Mouse (Mus musculus) right cerebral cortex, adult 2 months (tissue): ENCODE data around the gene Ptrhd1.
"Not testable (repeated sequence)": the region's sequence is repeated elsewhere in the genome, so short reads cannot be mapped to it uniquely, and the experiment has no call there.

ENCODE experiments used
- DNase-seq, 2 experiments: peaks; one replicate each; pipeline ENCODE4 v3.0.0; 2021 to 2022; ENCODE audit warnings: low spot score in 2 of 2

Gene Ptrhd1

DNA sequence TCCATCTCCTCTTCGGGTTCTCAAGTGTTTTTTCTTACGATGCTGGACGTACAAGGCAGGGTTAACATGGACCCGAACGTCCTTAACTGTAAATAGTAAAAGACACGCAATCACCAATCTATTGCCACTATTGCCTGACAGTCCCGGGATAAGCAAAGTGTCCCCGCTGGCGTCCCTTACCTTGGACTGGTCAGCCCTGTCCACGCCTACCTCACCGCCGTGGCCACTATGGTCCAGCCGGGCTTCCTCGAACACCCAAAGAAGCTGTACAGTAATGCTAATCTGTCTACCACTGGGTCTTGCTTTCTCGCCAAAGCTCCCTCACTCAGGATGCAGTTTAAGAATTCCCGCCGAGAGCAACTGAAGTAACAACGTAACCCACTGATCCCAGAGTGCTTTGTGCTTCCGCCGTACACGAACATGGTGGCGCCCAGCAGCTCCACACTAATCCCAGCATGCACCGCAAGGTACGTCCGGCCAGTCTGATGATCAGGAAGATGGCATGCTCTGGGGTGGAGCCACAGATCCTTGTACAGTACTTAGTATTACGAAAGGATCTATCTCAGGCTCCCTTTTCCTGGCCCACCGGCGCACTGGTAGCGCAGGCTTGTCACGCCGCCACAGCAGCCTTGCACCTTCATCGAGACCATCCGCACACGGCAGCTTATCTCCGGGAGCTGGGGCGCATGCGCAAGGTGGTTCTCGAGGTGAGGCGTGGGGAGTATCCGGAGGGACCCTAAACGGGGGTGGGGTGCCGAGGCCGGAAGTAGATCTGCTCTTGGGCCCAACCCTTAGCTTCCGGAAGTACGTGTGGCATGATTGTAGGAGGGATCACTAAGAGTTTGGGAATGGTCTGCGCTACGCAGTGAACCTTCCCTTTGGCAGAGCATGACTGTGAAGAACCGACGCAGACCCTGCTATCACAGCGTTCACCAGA is at the start of gene Ptrhd1, which contains the start of gene Cenpo:
Gene Ptrhd1 (plus strand): TSS at position 456 of the 937 bp plus-strand sequence.
Gene Cenpo (minus strand): TSS at position 723 of the 937 bp plus-strand sequence.
- peak; percentile 96 to 99 for DNase-seq

DNA sequence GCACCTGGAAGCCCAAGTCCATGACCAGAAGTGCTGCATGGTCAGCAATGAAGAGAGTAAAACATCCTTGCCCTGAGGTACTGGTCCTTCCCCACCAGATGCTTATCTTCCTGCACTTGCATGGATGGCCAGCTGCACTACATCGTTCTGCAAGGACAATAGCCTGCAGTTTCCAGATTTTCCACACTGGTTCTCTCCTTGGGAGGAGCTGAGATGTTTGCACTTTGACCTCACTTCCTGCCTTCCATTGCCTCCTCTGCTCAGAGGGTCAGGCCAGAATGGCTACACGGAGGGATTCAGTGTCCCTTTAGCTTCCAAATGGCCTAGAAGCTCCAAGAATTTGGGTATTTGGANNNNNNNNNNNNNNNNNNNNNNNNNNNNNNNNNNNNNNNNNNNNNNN is 49.2 kb upstream of the Ptrhd1 start:
- DNase-seq: no peak

DNA sequence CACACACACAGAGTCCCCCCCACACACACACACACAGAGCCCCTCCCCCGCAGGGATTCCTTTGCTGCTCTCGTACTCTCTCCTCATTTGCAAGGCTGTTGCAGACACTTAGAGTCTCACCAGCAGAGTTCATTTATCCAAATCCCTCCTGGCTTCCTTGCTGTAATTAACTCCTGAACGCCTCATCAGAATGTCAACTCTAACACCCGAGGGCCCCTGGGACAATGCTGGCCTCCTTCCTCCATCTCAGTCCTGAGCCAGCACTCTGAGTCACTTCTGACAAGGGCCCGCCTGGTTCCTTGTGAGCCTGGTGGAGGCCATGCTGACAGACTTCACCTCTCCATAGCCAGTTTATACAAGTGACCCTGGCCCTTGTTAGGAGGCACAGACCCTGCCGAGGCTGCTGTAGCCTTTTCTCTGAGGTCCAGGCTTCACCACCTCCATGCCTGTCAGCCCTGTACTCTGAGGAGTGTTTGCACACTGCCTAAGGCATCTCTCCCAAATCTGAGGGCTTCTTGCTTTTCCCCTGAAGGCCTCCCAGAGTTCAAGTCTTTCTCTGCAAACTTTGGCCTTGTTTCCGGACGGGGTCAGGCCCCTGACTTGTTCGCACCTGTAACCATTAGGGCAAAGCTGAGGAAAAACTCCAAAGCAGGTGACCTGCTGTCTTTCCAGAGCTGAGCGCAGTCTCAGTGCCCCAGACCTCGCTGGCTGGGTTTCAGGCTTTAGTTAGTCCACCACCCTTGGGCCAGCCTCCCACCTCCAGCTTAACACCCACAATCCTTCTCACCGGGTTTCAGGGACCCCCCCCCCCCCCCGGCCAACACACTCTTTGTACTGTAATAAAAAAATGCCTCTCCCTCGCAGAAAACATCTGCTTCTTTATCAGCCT is 45.4 kb upstream of the Ptrhd1 start:
- no peak for DNase-seq

DNA sequence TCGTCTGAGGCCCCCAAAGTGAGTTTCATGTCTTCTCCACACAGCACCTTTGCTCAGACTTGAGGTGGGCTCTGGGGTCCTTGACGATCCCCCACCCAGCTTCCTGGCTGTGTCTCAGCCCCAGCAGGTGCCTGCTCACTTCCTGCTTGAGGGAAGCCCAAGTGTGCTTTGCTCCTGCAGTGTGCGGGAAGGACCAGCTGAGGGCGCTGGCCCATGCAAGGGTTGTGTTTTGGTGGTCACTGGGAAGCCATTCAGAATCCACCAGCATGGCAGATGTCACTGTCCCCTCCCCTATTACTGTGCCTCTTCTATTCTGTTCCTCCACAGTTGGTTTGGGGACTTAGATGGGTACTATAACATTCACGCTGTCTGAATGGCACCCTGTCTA is 44.8 kb upstream of the Ptrhd1 start:
- no peak for DNase-seq

DNA sequence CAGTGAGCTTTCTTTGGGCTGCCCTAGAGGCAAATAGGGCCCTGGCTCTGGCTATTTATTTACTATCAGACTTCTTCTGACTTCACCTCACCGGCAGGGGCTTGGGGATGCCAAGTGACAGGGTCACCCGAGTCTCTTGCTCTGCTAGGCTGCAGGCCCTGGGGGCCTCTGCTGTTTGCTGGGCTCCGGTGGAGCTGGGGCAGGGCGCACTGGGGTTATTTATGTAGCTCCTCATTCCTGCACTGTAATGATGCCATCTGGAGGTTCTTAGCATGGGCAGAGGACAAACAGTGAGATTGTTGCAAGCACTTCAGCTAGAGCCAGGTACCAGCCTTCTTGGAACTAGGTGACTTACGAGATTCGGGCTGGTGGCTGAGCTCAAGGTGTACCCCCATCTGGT is 41.3 kb upstream of the Ptrhd1 start:
- DNase-seq: no peak

DNA sequence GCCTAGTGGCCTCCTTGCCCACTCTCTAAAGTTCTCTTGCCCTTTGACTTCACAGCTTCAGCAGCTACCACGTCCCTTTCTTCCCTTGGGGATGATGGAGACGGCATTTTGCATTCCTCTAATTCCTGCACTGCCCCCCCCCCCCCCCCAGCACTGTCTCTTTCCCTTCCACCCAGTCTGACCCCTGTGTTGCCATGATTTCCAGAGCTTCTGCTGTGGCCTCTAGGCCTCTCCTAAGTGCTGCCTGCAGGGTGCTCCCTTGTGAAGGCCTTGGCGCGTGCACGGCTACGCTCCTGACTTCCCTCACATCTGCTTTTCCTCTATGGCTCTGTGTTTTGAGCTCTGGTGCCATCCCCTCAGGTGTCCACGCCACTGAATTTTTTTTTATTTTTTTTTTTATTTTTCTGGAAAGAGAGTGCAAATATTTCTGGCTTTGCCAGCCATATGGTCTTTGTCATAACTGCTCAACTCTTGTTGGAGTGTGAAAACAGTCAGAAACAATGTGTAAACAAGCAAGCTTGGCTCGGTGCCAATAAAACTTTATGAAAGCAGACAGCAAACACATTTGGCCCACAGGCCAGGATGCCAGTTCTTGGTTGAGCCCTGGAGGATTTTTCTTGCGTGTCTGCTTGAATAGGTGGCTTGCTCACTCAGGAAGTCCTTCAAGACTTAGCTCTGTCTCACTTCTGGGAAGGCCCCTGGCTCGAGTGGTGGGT is 40.6 kb upstream of the Ptrhd1 start:
- DNase-seq: no peak

DNA sequence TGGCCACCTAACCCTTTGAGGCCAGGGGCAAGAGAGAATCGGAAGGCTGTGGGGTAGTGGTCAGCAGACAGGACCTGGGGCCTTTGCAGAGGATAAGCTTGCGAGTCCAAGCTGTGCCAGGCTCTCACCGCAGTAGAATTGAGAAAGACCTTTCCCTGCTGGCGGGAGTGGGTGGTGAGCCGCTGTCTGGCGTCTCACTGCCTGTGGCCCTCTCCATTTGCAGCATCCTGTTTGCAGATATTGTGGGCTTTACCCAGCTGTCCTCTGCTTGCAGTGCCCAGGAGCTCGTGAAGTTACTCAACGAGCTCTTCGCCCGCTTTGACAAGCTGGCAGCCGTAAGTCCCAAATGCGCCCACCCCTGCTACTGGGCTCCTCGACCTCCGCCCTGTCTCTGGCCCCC is 39.2 kb upstream of the Ptrhd1 start:
- peak; percentile 47 to 57 for DNase-seq

DNA sequence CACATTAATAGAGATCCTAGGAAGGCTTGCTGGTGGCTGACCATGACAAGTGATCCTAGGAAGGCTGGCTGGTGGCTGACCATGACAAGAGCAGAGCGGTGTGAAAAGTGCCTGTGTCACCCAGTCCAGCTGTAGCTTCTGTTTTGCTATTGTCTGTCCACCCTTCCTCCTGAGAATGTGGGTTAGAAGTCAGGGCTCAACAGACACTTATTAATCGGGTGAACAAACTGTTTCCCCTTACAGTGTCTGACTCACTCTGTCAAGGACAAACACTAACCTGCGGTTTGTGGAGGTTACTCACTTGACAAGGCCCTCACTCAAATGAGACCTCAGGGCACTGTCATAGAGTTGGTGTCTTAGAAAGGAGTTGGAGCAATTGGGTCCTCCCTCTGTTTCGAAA is 35.1 kb upstream of the Ptrhd1 start:
- DNase-seq: no peak

DNA sequence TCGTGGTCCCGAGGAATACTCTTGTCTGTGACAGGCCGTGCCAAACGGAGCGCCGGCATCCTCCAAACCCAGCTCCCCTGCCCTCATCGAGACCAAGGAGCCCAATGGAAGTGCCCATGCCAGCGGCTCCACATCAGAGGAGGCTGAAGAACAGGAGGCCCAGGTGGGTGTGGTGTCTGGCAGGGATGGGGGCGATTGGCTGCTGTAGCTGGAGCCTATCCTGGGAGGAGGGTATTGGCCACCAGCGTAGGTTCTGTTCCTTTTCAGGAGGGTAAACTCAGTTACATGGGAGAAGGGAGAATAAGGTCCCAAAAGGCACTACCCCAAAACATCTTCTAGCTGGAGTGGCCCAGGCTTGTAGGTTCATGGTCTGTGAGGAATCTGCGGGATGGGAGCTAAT is 34.6 kb upstream of the Ptrhd1 start:
- DNase-seq: no peak

DNA sequence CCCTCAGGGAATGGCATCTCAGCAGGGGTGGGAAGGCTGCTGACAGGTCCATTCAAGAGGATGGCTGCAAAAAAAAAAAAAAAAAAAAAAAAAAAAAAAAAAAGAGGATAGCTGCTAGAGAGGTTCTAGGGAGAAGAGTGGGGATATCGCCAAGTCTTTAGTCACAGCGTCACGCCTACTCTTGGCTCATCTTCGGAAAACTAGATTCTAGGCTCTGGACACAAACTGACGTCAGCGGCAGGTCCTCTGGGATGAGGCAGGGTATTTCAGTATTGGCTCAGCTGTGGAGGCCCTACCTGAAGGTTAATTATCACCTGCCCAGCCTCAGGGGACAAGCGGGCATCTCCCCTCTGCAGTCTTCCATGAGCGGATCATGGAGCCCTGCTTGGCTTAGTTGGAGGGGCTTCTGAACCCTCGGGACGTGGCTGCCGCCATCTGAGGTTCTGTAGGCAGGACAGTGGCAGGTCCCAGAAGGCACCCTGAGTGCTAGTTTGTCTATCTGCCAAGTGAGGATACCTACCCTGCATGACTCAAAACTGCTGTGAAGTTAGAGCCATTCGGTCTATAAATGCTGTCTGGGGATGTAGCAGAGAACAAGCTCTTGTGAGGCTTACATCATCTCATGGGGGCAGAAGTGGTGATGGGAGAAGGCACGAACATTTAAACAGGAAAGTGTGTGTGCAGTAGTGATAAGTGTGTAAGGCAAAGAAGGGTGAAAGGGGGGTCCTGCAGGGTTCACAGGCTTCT is 32.2 kb upstream of the Ptrhd1 start:
- DNase-seq: peak; percentile 59 to 65

DNA sequence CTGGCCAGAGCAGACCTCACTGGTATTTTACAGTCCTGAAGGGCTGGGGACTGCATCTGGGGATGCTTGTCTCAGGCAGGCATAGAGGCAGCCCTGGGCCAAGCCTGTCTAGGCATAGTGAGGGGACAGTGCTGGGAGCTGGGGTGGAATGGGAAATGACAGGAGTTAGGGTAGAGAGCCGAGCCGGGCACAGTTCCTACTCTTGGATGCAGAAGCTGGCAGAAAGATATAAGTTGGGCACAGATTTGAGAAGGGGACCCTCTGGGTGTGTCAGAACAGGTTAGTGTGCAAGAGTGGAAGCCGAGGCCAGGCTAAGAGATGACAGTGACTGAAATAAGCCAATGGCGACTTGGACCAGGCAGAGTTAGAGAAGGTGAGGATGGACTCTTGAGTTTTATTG is 31.6 kb upstream of the Ptrhd1 start:
- DNase-seq: no peak

DNA sequence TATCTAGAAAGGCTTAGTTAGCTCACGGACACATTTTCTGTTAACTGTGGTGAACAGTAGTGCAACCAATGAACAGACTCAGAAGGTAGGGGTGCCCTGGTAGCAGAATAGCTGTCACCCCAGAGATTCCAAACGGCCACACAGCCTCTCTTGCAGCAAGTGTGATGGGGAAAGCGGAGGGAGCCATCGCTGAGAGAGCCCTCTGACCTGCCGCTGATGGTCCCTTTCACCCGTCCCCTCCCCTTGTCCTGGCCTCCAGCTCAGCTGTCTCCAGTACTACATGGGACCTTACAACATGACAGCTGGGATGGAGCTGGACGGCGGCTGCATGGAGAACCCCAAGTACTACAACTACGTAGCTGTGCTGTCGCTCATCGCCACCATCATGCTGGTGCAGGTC is 27.7 kb upstream of the Ptrhd1 start:
- DNase-seq: no peak

DNA sequence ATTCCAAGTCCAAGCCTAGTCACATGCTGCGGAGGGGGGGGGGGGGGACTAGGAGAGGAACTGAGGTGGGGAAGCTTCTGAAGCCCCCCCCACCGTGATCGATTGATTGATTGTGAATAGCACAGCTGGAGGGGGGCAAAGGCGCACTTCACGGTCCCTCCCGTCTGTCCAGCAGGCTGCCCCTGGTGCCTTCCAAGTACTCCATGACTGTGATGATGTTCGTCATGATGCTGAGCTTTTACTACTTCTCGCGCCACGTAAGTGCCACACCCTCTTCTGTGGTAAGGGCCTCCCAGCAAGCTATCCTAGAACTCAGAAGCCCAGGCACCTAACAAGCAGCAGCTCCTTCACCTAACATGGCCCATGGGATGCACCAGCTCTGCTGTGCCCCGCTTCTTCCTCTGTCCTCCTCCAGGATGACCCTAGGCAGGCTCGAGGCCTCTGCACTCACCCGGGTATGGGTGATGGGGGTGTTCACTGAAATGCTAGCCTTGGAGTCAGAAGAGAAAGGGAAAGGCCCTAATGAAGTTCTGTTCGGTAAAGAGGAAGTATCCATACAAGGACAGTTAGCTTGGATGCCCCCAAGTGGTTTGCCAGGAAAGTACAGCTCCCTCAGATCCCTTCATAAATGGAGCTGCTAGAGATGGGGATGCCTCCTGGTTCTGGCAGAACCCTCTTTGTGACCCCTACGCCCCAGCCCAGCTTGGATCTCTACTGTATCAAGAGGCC is 25.3 kb upstream of the Ptrhd1 start:
- DNase-seq: peak; percentile 78 to 88

DNA sequence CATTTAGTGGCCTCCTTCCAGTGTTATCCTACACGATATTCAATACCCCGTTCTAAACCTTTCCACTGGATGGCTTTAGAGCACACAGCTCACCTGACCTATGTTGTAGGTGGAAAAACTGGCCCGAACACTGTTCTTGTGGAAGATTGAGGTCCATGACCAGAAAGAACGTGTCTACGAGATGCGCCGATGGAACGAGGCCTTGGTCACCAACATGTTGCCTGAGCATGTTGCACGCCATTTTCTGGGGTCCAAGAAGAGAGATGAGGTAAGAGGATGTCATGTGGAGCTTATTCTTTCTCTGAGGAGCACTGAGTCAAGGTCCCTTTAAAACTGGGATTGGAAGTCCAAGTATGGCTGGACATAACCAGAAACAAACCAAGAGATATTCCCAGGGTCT is 24.6 kb upstream of the Ptrhd1 start:
- DNase-seq: no peak

DNA sequence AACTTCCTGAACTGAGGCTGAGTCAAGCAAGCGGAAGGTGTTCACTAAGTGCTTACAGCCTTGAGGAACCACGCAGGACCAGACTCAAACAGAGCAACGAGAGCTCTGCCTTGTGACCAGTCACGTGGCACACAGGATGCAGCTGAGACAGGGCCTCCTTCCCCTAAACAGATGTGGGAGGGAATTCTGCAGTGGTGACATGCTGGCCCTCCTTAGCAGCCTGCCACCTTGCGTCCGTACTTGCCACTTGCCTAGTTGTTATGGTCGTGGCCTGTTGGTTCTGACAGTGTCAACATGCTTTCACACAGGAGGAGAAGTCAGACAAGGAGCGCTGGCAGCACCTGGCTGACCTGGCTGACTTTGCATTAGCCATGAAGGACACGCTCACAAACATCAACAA is 22.7 kb upstream of the Ptrhd1 start:
- DNase-seq: no peak

DNA sequence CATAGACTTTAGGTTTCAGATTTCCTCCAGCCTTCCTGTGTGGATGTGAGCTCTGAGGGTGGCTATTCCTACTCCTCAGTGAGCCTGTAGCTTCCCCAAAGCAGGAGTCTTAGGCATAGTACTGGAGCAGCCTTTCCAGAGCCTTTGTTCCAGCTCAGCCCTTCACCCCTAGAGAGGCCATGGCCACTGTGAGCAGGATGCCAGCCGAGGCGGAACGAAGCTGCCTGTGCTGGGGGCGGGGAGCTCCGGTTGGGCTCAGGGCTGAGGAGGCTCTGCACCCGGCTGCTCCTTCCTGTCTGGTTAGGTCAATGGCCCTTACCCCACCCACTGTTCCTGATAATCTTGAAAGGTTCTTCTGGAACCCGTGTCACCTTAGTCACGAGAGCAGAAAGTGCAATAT is 20.9 kb upstream of the Ptrhd1 start:
- no peak for DNase-seq

DNA sequence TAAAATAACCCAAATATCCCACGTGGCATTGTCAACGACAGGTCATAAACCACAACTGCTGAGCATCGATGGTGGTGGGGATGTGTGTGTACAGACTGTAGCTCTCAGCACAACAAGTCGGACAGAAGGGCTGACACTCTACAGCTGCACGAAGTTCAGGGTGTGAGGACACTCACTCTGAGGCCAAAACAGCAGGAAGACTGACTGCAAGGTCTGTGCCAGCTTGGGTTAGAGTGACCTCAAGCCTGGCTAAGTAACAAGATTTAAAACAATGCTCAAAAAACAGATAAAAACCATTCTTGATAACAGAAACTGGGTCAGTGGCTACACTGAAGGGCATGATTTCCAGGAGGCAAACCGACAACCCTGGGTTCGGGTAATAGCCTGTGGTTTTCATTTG is 3.7 kb upstream of the Ptrhd1 start:
- no peak for DNase-seq

DNA sequence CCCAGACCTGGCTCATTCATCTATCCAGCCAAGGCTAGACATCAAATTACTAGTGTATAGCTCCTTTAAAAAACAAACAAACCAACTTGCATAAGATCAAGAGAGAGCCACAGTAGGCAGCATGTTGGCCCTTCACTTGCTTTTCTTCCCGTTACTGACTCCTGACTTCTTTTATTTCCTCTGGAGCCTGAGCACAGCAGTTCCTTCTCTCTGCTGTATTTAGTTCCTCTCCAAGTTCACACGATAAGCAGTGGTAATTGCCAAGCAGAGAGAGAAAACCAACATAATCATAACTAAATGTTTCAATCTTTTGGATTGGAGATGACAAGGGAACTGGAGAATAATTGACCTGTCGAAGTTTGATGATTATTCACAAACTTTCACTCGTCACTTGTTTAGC is 1.1 kb upstream of the Ptrhd1 start:
- DNase-seq: no peak

DNA sequence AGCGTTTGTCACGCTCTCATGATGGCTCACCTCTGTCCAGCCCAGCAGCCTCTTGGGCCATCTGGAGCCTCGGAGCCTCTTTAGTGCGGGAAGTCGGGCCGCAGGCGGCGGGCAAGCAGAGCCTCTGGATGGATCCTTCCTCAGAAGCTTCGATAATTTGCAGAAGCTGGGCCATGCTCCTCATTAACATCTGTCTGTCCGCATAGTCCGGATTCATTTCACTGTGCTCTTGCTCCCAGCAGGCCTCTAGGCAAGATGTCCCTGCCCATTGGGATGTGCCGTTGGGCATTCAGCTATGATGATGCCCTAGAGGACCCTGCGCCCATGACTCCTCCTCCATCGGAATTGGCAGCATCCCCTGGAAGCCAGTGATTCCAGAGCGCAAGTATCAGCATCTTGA is 3.7 kb downstream of the Ptrhd1 start:
- DNase-seq: no peak

DNA sequence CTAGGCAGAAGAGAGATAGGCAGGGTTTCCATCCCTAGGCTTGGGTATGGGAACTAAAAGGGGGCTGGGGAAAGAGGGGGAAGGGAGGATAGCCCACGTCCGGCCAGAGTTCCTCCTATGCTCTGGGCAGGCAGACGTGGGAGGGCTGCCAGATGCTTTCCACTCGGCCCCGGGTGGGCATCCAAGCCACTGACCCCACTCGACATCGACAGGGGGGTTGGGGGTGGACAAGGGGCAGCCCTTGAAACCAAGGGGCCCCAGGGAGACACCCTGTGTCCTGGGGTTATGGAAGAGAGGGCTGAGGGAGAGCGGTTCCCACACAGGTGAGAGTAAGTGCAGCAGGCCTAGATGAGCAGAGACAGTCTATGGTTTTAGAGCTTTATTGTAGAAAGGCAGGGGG is 6.5 kb downstream of the Ptrhd1 start:
- not testable (repeated sequence) for DNase-seq

DNA sequence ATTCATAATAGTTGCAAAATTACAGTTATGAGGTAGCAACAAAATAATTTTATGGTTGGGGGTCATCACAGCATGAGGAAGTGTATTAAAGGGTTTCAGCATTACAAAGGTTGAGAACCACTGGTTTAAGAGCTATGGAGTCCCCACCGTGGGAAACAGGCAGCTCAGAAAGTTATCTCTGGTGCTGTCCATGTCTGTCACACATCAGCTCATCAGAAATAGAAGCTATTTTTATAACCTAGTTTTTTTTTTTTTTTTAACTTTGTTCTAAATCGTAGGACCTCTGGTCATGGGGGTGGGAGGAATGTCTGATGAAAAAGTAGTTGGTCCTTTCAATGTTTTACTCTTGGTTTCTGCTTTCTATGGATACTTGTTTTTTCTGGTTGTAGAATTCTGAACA is 10.0 kb downstream of the Ptrhd1 start:
- DNase-seq: no peak
